Mouse (Mus musculus) midbrain, embryonic 10.5 days (tissue): ENCODE data around the gene Efcab10. TPM values are rescaled to one million over a fixed set of nuclear protein-coding genes. Genes with fewer than 3 reads are reported as not detected.

Source experiments
- DNase-seq: peaks from one replicate; pipeline ENCODE4 v3.0.0-alpha.2; 2017; ENCODE audit warnings: low spot score
- H3K27ac ChIP-seq: fragments of 300-500 bp; sonication (generic); replicated peaks from 2 replicates; pipeline ENCODE4 v1.5.1; 2016; ENCODE audit warnings: mild to moderate bottlenecking
- H3K27me3 ChIP-seq: fragments of 300-500 bp; sonication (generic); 2 replicates; pipeline ENCODE4 v1.6.1; 2016; ENCODE audit warnings: low read depth, mild to moderate bottlenecking; ENCODE audit not compliant: poor library complexity, severe bottlenecking
- H3K36me3 ChIP-seq: fragments of 300-500 bp; sonication (generic); 2 replicates; pipeline ENCODE4 v1.6.1; 2016; ENCODE audit warnings: mild to moderate bottlenecking, moderate library complexity
- H3K4me1 ChIP-seq: fragments of 300-500 bp; sonication (generic); 2 replicates; pipeline ENCODE4 v1.6.1; 2016
- H3K4me3 ChIP-seq: fragments of 300-500 bp; sonication (generic); 2 replicates; pipeline ENCODE4 v1.5.1; 2016; ENCODE audit warnings: mild to moderate bottlenecking, moderate library complexity
- H3K9me3 ChIP-seq: fragments of 300-500 bp; sonication (generic); replicated peaks from 2 replicates; pipeline ENCODE4 v1.6.1; 2016; ENCODE audit warnings: mild to moderate bottlenecking
- WGBS: fragments of 180-500 bp; shearing (Covaris S2); methylation state at CpG from one replicate; pipeline ENCODE4 v1.1.7; 2016; 5-methylcytosine and 5-hydroxymethylcytosine counted together
- polyA plus RNA-seq: library from polyadenylated mRNA; unstranded; fragments of >200 nt; fragmentation: Nextera tagmentation; extraction: Ambion mirVana; gene quantifications from 2 replicates; pipeline ENCODE4 v1.2.1, GENCODE M21; 2016

Efcab10 gene
- polyA plus RNA-seq, 1 experiment from 2014 or later = 0.91 TPM

DNA sequence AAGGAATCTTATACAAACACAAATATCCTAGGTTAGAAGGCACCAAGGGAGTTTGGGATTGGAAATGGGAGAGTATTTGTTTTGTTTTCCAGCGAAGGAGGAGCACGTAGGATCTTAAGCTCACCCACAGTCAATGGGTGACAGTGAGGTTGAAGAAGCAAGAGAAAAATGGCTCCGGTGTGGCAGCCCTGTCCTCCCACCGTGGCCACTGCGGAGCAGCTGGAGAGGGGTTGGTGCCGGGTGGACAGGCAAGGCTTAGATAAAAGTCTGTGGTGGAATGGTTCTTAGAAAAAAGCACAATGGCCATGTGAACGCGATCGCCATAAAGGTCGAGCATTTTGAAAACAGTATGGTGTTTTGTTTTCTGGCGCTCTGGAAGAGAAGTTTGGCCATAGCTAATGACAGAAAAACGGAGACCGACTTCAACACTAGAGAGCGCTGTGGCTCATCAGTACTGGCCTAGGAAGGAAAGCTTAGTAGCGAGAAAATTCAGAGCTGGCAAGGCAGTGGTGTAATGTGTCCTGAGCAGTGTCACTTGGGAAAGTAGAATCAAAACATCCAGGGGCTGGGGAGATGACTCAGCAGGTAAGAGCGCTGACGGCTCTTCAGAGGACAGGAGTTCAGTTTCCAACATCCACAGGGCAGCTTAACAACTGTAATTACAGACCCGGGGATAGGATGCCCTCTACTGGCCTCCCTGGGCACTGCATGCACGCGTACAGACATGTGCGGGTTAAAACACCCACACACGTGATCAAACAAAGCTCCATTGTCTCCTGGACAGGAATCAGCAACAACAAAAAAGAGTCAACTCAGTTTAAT lies 14.8 kb upstream of the Efcab10 start:
- WGBS = 20% methylated on average over 22 of the region's 22 CpGs
- Histone ChIP-seq H3K27me3 (no peaks in the 10 kb centered on the region), H3K36me3 (no peaks in the 10 kb centered on the region), H3K27ac (no peak overlapping the region), H3K4me1 (peaks cover 16% of the 10 kb centered on the region), H3K9me3 (no peaks in the 10 kb centered on the region), H3K4me3 (peak overlapping the region; percentile 45)
- peak; percentile 88 for DNase-seq

DNA sequence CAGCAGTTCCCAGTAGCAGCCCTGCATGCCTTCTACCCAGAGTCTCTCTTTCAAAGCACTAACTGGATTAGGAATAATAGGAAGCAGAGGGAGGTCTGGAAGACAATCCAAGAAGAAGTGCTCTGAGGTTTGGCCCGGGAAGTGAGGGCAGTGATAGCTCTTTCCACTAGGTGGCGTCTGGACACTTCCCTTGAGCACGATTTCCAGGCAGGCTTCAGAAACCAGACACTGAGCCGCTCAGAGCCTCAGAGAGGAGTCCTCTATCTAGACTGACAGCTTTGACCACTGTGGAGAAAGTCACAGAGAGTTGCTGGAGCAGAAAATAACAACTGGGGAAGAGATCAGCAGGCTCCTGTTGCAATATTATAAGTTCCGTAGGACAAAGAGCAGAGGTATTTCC lies 5.8 kb upstream of the Efcab10 start:
- H3K36me3 ChIP-seq = no peaks in the 10 kb centered on the region
- peak; percentile 82 for DNase-seq
- no peak overlapping the region for H3K4me3 ChIP-seq
- H3K27me3 ChIP-seq = no peaks in the 10 kb centered on the region; the same call in 1 of the 2 replicates
- H3K27ac ChIP-seq = no peak overlapping the region
- H3K4me1 ChIP-seq = no peaks in the 10 kb centered on the region
- WGBS = 9% methylated on average over 5 of the region's 5 CpGs
- no peaks in the 10 kb centered on the region for H3K9me3 ChIP-seq

DNA sequence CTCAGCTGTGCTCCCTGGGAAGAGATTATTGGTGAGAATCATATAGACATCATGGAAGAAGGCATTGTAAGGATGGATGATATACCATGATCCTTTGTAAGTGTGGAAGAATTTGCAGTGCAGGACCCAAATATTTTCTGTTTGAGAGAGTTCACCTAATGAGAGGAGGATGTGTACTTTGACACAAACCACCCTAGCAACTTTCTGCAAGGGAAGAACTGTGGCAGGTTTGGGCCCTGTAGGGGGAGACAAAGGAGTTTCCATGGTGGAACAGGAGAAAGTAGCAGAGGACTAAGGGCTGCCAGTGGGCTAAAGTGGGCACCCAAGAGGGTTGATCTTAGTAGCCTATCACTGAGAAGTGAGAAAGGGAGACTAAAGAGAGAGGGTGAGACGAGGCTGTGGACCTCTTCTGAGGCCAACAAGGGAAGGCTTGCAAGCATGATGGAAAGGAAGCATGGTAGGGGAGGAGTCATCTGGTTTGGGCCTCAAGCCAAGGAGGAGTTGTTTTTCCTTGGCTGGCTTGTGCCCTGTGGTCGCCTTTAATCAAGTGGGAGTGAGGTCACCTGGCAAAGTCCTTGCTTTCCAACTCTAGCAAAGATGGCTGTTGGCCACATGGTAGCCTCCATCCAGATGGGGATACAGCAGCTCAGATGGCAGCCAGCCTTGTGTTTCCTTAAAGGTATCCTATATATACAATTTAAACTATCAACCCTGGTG lies 3.7 kb upstream of the Efcab10 start:
- Histone ChIP-seq H3K4me3 (no peak overlapping the region), H3K36me3 (no peaks in the 10 kb centered on the region), H3K27me3 (no peaks in the 10 kb centered on the region; the same call in 1 of the 2 replicates), H3K4me1 (peaks cover 12% of the 10 kb centered on the region), H3K27ac (no peak overlapping the region), H3K9me3 (no peaks in the 10 kb centered on the region)
- 90% methylated on average over 2 of the region's 2 CpGs for WGBS
- no peak for DNase-seq

DNA sequence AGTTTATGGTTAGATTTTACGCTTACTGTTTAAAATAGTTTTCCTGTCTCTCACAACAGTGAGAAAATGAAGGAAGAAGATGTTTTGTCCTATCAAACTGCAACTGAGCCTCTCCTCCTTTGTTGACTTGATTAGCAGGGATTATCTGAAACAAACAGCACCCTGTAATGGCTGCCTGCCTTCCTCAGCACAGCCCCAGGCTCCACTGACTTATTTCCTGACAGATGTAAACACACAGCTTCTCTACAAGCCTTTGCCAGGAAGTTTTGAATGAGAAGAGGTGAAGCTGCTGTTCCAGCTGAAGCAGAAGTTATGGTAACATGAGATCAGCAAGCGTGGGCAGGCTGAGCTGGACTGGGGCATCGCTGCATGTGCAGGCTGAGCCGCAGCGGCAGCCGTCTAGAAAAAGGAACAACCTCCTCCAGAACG lies 8.6 kb downstream of the Efcab10 start:
- no peaks in the 10 kb centered on the region for H3K27me3 ChIP-seq
- H3K4me3 ChIP-seq = no peak overlapping the region
- 63% methylated on average over 7 of the region's 7 CpGs for WGBS
- DNase-seq = no peak
- H3K9me3 ChIP-seq = no peaks in the 10 kb centered on the region
- peaks cover 11% of the 10 kb centered on the region for H3K4me1 ChIP-seq
- no peaks in the 10 kb centered on the region for H3K36me3 ChIP-seq
- H3K27ac ChIP-seq = no peak overlapping the region

DNA sequence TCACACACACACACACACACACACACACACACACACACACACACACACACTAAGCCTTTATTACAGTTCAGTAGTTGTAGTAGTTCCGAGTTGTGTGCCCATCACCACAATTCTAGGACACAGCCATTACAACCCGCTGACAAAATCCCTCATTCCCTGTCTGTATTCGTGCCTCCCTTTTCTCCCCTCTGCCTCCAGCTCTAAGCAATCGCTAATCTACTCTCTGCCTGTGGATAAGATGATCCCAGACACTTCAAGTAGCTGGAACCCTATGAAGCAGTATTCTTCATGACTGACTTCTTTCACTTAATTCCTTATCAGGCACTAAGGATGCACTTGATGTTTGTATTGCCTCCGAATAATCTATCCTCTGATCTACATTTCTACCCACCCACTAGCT lies 10.3 kb downstream of the Efcab10 start:
- H3K9me3 ChIP-seq = no peaks in the 10 kb centered on the region
- H3K36me3 ChIP-seq = no peaks in the 10 kb centered on the region
- WGBS = 56% methylated on average over 5 of the region's 5 CpGs
- H3K4me3 ChIP-seq = no peak overlapping the region
- DNase-seq = no peak
- peaks cover 11% of the 10 kb centered on the region for H3K4me1 ChIP-seq
- H3K27me3 ChIP-seq = no peaks in the 10 kb centered on the region
- H3K27ac ChIP-seq = no peak overlapping the region

GRCm38 (mm10) chr12:33405398-33406026 lies 10.9 kb downstream of the Efcab10 start:
- Histone ChIP-seq H3K36me3 (no peaks in the 10 kb centered on the region), H3K27me3 (no peaks in the 10 kb centered on the region), H3K4me3 (no peak overlapping the region), H3K9me3 (no peaks in the 10 kb centered on the region), H3K27ac (no peak overlapping the region), H3K4me1 (peaks cover 11% of the 10 kb centered on the region)
- 41% methylated on average over 6 of the region's 6 CpGs for WGBS
- DNase-seq = no peak

GRCm38 (mm10) chr12:33411580-33412151 lies 17.0 kb downstream of the Efcab10 start:
- no peaks in the 10 kb centered on the region for H3K9me3 ChIP-seq
- DNase-seq = no peak
- WGBS = 60% methylated on average over 6 of the region's 6 CpGs

DNA sequence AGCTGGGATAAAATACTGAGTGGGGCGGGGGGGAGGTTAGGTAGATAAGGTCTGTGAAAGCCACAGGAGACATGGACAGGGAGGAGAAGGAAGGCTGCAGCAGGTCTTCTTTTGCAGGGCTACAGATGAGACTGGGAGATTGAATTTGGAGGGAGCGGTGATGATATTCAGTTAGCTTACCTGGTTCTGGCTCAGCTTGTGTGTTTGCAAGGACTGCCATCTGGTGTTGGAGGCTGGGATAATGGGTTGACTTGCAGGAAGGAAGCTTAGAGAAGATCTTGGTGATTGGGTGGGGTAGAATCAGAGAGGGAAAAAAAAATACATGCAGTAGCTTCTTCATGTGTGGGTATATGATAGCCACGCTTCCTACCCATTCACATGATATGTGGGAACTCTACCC lies 29.7 kb downstream of the Efcab10 start:
- WGBS = 31% methylated on average over 3 of the region's 3 CpGs
- Histone ChIP-seq H3K4me1 (no peaks in the 10 kb centered on the region), H3K9me3 (no peaks in the 10 kb centered on the region), H3K27me3 (no peaks in the 10 kb centered on the region; the same call in 1 of the 2 replicates), H3K36me3 (no peaks in the 10 kb centered on the region), H3K27ac (no peak overlapping the region), H3K4me3 (no peak overlapping the region)
- peak; percentile 37 for DNase-seq

More at GRCm38 (mm10) chr12:33411580-33412151, 17.0 kb downstream of the Efcab10 start:
- Histone ChIP-seq H3K4me3 (no peak overlapping the region), H3K36me3 (no peaks in the 10 kb centered on the region), H3K27ac (no peak overlapping the region), H3K4me1 (no peaks in the 10 kb centered on the region), H3K27me3 (no peaks in the 10 kb centered on the region)

DNA sequence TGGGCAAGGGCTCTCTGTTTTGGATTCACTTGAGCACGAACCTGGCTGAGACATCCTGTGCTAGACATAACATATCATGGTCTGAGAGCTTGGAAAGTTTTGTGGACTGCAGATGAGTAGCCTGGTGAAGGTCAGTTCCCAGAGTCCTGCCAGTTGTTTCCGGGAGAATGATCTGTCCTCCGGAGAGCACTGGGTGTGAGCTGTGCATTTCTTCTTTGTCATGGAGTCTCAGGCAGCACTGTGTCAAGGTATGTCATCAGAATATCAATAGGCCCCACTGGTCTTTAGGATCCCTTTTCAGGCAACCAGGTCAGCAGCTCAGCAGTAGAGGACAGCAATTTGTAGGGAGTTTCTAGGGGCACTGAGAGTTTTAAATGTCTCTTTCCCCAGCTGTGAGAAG lies 32.6 kb downstream of the Efcab10 start:
- Histone ChIP-seq H3K9me3 (no peaks in the 10 kb centered on the region), H3K4me1 (peaks cover 11% of the 10 kb centered on the region), H3K4me3 (no peak overlapping the region), H3K27me3 (no peaks in the 10 kb centered on the region; the same call in 1 of the 2 replicates), H3K36me3 (no peaks in the 10 kb centered on the region), H3K27ac (no peak overlapping the region)
- 39% methylated on average over 3 of the region's 3 CpGs for WGBS
- no peak for DNase-seq

DNA sequence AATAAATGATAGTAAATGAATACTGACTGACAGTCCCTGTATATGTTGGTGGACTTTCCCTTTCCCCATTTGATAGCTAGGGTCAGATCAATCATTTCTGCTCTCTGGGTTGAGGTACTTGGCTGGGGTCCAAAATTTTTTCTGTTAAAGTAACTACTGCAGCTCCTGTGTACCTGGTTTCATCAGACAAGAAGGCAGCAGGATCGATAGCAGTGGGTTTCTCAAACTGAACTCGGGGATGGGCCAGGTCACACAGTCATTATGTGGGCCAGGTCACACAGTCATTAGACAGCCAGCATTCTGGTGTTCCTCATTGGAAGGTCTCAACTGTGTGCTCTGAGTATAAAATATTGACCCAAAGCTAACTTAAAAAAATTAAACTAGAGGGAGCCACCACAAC lies 33.1 kb downstream of the Efcab10 start:
- 93% methylated on average over 2 of the region's 2 CpGs for WGBS
- Histone ChIP-seq H3K27me3 (no peaks in the 10 kb centered on the region; the same call in 1 of the 2 replicates), H3K9me3 (no peaks in the 10 kb centered on the region), H3K4me1 (peaks cover 11% of the 10 kb centered on the region), H3K4me3 (no peak overlapping the region), H3K27ac (no peak overlapping the region), H3K36me3 (no peaks in the 10 kb centered on the region)
- DNase-seq = no peak

DNA sequence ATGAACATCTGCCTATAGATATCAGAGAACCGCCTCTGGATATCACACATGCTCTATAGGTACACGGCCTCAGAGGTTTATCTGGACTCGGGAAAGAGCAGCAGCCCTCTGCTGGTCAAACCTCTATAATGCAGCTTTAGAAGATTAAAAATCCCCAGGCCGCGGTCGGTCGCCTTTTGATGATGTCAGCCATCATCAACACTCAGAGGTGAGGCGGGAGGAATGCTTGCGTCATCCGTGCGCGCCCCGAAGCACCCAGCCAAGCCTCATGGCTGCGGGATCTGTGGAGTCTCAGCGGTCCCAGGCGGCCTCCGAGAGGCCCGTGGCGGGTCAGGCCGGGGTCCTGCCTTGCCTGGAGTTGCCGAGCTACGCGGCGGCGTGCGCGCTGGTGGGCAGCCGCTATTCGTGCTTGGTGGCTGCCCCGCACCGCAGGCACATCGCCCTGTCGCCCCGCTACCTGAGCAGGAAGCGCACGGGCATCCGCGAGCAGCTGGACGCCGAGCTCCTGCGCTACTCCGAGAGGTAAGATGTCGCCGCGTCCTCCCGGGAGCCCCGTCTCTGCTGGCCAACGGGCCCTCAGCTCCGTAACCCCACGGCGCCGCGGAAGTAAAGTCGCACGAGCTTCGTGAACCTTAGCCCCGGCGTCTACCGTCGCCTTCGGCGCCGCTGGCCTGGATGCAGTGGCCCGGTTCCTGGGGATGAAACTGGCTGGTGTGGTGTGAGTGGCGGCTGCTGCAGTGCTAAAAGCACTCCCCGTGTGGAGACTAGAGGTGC lies 34.9 kb downstream of the Efcab10 start, which contains the start of gene Twistnb:
TSS of gene Twistnb (plus strand) at position 249 of the 774 bp plus-strand sequence.
- H3K9me3 ChIP-seq = no peaks in the 10 kb centered on the region
- H3K27ac ChIP-seq = peak within 1 kb of the TSS; percentile 89
- H3K4me1 ChIP-seq = peaks cover 11% of the 10 kb centered on the region
- WGBS = under 1% methylated on average over 65 of the region's 66 CpGs
- H3K36me3 ChIP-seq = peaks cover 11% of the 10 kb centered on the region
- H3K27me3 ChIP-seq = no peaks in the 10 kb centered on the region; the same call in 1 of the 2 replicates
- DNase-seq = peak; percentile 96
- peak within 1 kb of the TSS; percentile 97 for H3K4me3 ChIP-seq

DNA sequence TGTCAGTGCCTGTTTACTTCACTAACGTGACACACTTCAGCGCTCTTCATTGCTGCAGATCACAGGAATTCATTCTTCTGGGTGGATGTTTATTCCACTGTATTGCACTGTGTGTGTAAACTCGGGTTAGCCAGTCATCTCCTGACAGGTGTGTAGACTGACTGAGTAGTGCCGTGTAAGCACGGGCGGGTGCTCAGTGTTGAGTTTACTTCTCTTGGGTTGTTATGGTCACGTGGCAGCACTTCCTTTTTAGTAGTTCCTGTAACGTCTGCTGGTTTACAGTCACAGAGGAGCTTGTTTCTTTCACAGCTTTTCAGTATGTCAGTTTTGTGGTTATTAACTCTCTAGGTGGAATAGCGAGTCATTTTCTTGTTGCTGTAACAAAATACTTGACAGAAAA lies 39.2 kb downstream of the Efcab10 start:
- no peaks in the 10 kb centered on the region for H3K27me3 ChIP-seq
- no peak overlapping the region for H3K4me3 ChIP-seq
- peaks cover 11% of the 10 kb centered on the region for H3K4me1 ChIP-seq
- H3K36me3 ChIP-seq = peaks cover 38% of the 10 kb centered on the region
- no peak for DNase-seq
- no peak overlapping the region for H3K27ac ChIP-seq
- 92% methylated on average over 9 of the region's 9 CpGs for WGBS
- no peaks in the 10 kb centered on the region for H3K9me3 ChIP-seq
